Mouse (Mus musculus): ENCODE measurements around the gene Sox5.

The Sox5 gene

GRCm38 (mm10) chr6:144565827-144566226 lies 215.9 kb downstream of the Sox5 start:
- no peak for DNase-seq (ENCODE audit: low spot score)

- DNase-seq (ENCODE audit: low spot score): no peak
Measured at GRCm38 (mm10) chr6:144561718-144562117, 220.1 kb downstream of the Sox5 start.

- no peak for DNase-seq (ENCODE audit: low spot score)
Measured at GRCm38 (mm10) chr6:144560211-144560610, 221.6 kb downstream of the Sox5 start.

GRCm38 (mm10) chr6:144553476-144553875 lies 228.3 kb downstream of the Sox5 start:
- DNase-seq (ENCODE audit: low spot score): no peak

GRCm38 (mm10) chr6:144548991-144549390 lies 232.8 kb downstream of the Sox5 start:
- no peak for DNase-seq (ENCODE audit: low spot score)

- DNase-seq (ENCODE audit: low spot score): no peak
Measured at GRCm38 (mm10) chr6:144547141-144547540, 234.6 kb downstream of the Sox5 start.

GRCm38 (mm10) chr6:144545549-144545948 lies 236.2 kb downstream of the Sox5 start:
- DNase-seq (ENCODE audit: low spot score): no peak

- no peak for DNase-seq (ENCODE audit: low spot score)
Measured at GRCm38 (mm10) chr6:144541316-144541715, 240.5 kb downstream of the Sox5 start.

GRCm38 (mm10) chr6:144539439-144540192 lies 242.2 kb downstream of the Sox5 start:
- DNase-seq (ENCODE audit: low spot score): no peak

GRCm38 (mm10) chr6:144523479-144523878 lies 258.3 kb downstream of the Sox5 start:
- no peak for DNase-seq (ENCODE audit: low spot score)

GRCm38 (mm10) chr6:144518811-144519210 lies 263.0 kb downstream of the Sox5 start:
- no peak for DNase-seq (ENCODE audit: low spot score)

GRCm38 (mm10) chr6:144515905-144516304 lies 265.9 kb downstream of the Sox5 start:
- DNase-seq (ENCODE audit: low spot score): no peak

- DNase-seq (ENCODE audit: low spot score): no peak
Measured at GRCm38 (mm10) chr6:144513761-144514160, 268.0 kb downstream of the Sox5 start.

GRCm38 (mm10) chr6:144511925-144512324 lies 269.9 kb downstream of the Sox5 start:
- no peak for DNase-seq (ENCODE audit: low spot score)

GRCm38 (mm10) chr6:144510147-144510546 lies 271.6 kb downstream of the Sox5 start:
- DNase-seq (ENCODE audit: low spot score): no peak

- no peak for DNase-seq (ENCODE audit: low spot score)
Measured at GRCm38 (mm10) chr6:144504197-144504551, 277.6 kb downstream of the Sox5 start.

GRCm38 (mm10) chr6:144503399-144504196 lies 278.2 kb downstream of the Sox5 start:
- DNase-seq (ENCODE audit: low spot score): no peak

- DNase-seq (ENCODE audit: low spot score): no peak
Measured at GRCm38 (mm10) chr6:144501439-144501838, 280.3 kb downstream of the Sox5 start.

GRCm38 (mm10) chr6:144498177-144498576 lies 283.6 kb downstream of the Sox5 start:
- no peak for DNase-seq (ENCODE audit: low spot score)

GRCm38 (mm10) chr6:144491761-144492415 lies 289.9 kb downstream of the Sox5 start:
- DNase-seq (ENCODE audit: low spot score): no peak

- DNase-seq (ENCODE audit: low spot score): no peak
Measured at GRCm38 (mm10) chr6:144490896-144491295, 290.9 kb downstream of the Sox5 start.

GRCm38 (mm10) chr6:144485578-144485977 lies 296.2 kb downstream of the Sox5 start:
- no peak for DNase-seq (ENCODE audit: low spot score)

GRCm38 (mm10) chr6:144483166-144483565 lies 298.6 kb downstream of the Sox5 start:
- no peak for DNase-seq (ENCODE audit: low spot score)

Data from urinary bladder, postnatal 10 days (tissue).